Mouse (Mus musculus) cerebellum, adult 11 months (tissue): ENCODE measurements around the gene Ets1.

Source experiments
- DNase-seq: peaks from one replicate; pipeline ENCODE4 v3.0.0; 2022

Gene Ets1

GRCm38 (mm10) chr9:32778866-32779265 is 142.8 kb downstream of the Ets1 start:
- DNase-seq: no peak

- no peak for DNase-seq
These were observed 146.5 kb downstream of the Ets1 start for GRCm38 (mm10) chr9:32782391-32783092.

GRCm38 (mm10) chr9:32787091-32787490 is 151.1 kb downstream of the Ets1 start:
- no peak for DNase-seq

- DNase-seq: no peak
These were observed 151.6 kb downstream of the Ets1 start for GRCm38 (mm10) chr9:32787615-32788014.

GRCm38 (mm10) chr9:32789306-32789705 is 153.3 kb downstream of the Ets1 start:
- no peak for DNase-seq

GRCm38 (mm10) chr9:32791699-32792098 is 155.7 kb downstream of the Ets1 start:
- DNase-seq: no peak

GRCm38 (mm10) chr9:32798171-32798570 is 162.2 kb downstream of the Ets1 start:
- DNase-seq: no peak

GRCm38 (mm10) chr9:32806106-32806505 is 170.1 kb downstream of the Ets1 start:
- no peak for DNase-seq
